Mouse (Mus musculus): Measurements from ENCODE around the gene Fabp1. TPM values are rescaled to one million over a fixed set of nuclear protein-coding genes. Genes with fewer than 3 reads are reported as not detected.

Gene Fabp1
- total RNA-seq, 2 experiments from 2014 or later, result not detected

Other genes with a start within 250 kb of the Fabp1 start
- not detected in 2 replicates for gene Foxi3, start 243.3 kb upstream of the Fabp1 start, total RNA-seq (2015)
- gene Foxi3, start 243.3 kb upstream of the Fabp1 start, total RNA-seq (2017), result not detected in 2 replicates
- gene Thnsl2, start 55.4 kb upstream of the Fabp1 start, total RNA-seq (2015), result 0.98 and 1.2 TPM in 2 replicates
- 0.47 and 1.3 TPM in 2 replicates for gene Thnsl2, start 55.4 kb upstream of the Fabp1 start, total RNA-seq (2017)
- gene Krcc1, start 71.8 kb downstream of the Fabp1 start, total RNA-seq (2015), result 75.1 and 76.5 TPM in 2 replicates
- gene Krcc1, start 71.8 kb downstream of the Fabp1 start, total RNA-seq (2017), result 101 and 114 TPM in 2 replicates
- not detected in 2 replicates for gene Smyd1, start 122.4 kb downstream of the Fabp1 start, total RNA-seq (2015)
- not detected in 2 replicates for gene Smyd1, start 122.4 kb downstream of the Fabp1 start, total RNA-seq (2017)
- gene Cd8b1, start 123.0 kb downstream of the Fabp1 start, total RNA-seq (2015), result not detected in 2 replicates
- gene Cd8b1, start 123.0 kb downstream of the Fabp1 start, total RNA-seq (2017), result not detected in 2 replicates
- gene Cd8a, start 173.6 kb downstream of the Fabp1 start, total RNA-seq (2015), result not detected in 2 replicates
- gene Cd8a, start 173.6 kb downstream of the Fabp1 start, total RNA-seq (2017), result not detected in 2 replicates
- 35.1 and 39.9 TPM in 2 replicates for gene Rmnd5a, start 240.8 kb downstream of the Fabp1 start, total RNA-seq (2015)
- 37.9 and 46.7 TPM in 2 replicates for gene Rmnd5a, start 240.8 kb downstream of the Fabp1 start, total RNA-seq (2017)